Mouse (Mus musculus): ENCODE data around the gene Arhgap17. TPM values are rescaled to one million over a fixed set of nuclear protein-coding genes. Genes with fewer than 3 reads are reported as not detected.

Arhgap17 gene
- total and polyA plus RNA-seq, 2 experiments from 2014 or later = 5.4 to 8.1 TPM

GRCm38 (mm10) chr7:123396900-123397299, 27.2 kb upstream of the Arhgap17 start:
- H3K4me2 ChIP-seq (ENCODE audit: low read depth) = no peak overlapping the region
- DNase-seq (no peak), ATAC-seq (no peak)
- no peak for TF ChIP-seq CTCF (IDR thresholded peaks at IDR 0.05; ENCODE audit: low read depth)
- H3K27ac ChIP-seq (ENCODE audit: low read depth, low read length) = no peak overlapping the region
- H3K27me3 ChIP-seq (ENCODE audit: insufficient read depth, low read length) = no peaks in the 10 kb centered on the region
- peaks cover 10% of the 10 kb centered on the region for H3K36me3 ChIP-seq (ENCODE audit: insufficient read depth)
- no peak overlapping the region for H3K4me3 ChIP-seq (ENCODE audit: low read depth, low read length)
- H3K4me1 ChIP-seq (ENCODE audit: insufficient read depth) = no peaks in the 10 kb centered on the region
- no peak overlapping the region for H3K9ac ChIP-seq
- 86% methylated on average over 5 of the region's 5 CpGs for WGBS
- H3K9me3 ChIP-seq (ENCODE audit: low read length) = no peaks in the 10 kb centered on the region

- DNase-seq (no peak), ATAC-seq (no peak)
- H3K36me3 ChIP-seq (ENCODE audit: insufficient read depth) = peaks cover 12% of the 10 kb centered on the region
- H3K4me2 ChIP-seq (ENCODE audit: low read depth) = no peak overlapping the region
- no peak for TF ChIP-seq CTCF (IDR thresholded peaks at IDR 0.05; ENCODE audit: low read depth)
- H3K9ac ChIP-seq = no peak overlapping the region
- H3K27ac ChIP-seq (ENCODE audit: low read depth, low read length) = no peak overlapping the region
- no peak overlapping the region for H3K4me3 ChIP-seq (ENCODE audit: low read depth, low read length)
- H3K27me3 ChIP-seq (ENCODE audit: insufficient read depth, low read length) = no peaks in the 10 kb centered on the region
- 93% methylated on average over 6 of the region's 6 CpGs for WGBS
- H3K4me1 ChIP-seq (ENCODE audit: insufficient read depth) = no peaks in the 10 kb centered on the region
- H3K9me3 ChIP-seq (ENCODE audit: low read length) = no peaks in the 10 kb centered on the region
Measured at GRCm38 (mm10) chr7:123394271-123394670, 24.6 kb upstream of the Arhgap17 start.

- Histone ChIP-seq H3K4me1 (ENCODE audit: insufficient read depth) (no peaks in the 10 kb centered on the region), H3K27me3 (ENCODE audit: insufficient read depth, low read length) (no peaks in the 10 kb centered on the region), H3K9ac (no peak overlapping the region), H3K9me3 (ENCODE audit: low read length) (no peaks in the 10 kb centered on the region), H3K4me3 (ENCODE audit: low read depth, low read length) (no peak overlapping the region), H3K4me2 (ENCODE audit: low read depth) (no peak overlapping the region), H3K27ac (ENCODE audit: low read depth, low read length) (no peak overlapping the region), H3K36me3 (ENCODE audit: insufficient read depth) (peaks cover 35% of the 10 kb centered on the region)
- WGBS = 90% methylated on average over 6 of the region's 6 CpGs
- TF ChIP-seq CTCF (IDR thresholded peaks at IDR 0.05; ENCODE audit: low read depth) = no peak
- no peak for ATAC-seq
- no peak for DNase-seq
Measured at GRCm38 (mm10) chr7:123389686-123390280, 20.1 kb upstream of the Arhgap17 start.

GRCm38 (mm10) chr7:123385693-123386407, 16.1 kb upstream of the Arhgap17 start:
- peaks cover 29% of the 10 kb centered on the region for H3K36me3 ChIP-seq (ENCODE audit: insufficient read depth)
- DNase-seq (no peak), ATAC-seq (no peak)
- H3K9me3 ChIP-seq (ENCODE audit: low read length) = no peaks in the 10 kb centered on the region
- no peaks in the 10 kb centered on the region for H3K27me3 ChIP-seq (ENCODE audit: insufficient read depth, low read length)
- no peak overlapping the region for H3K4me3 ChIP-seq (ENCODE audit: low read depth, low read length)
- no peak for TF ChIP-seq CTCF (IDR thresholded peaks at IDR 0.05; ENCODE audit: low read depth)
- no peak overlapping the region for H3K4me2 ChIP-seq (ENCODE audit: low read depth)
- WGBS = 86% methylated on average over 11 of the region's 11 CpGs
- H3K4me1 ChIP-seq (ENCODE audit: insufficient read depth) = no peaks in the 10 kb centered on the region
- H3K9ac ChIP-seq = no peak overlapping the region
- H3K27ac ChIP-seq (ENCODE audit: low read depth, low read length) = no peak overlapping the region

GRCm38 (mm10) chr7:123377443-123378400, 8.0 kb upstream of the Arhgap17 start:
- H3K27me3 ChIP-seq (ENCODE audit: insufficient read depth, low read length) = no peaks in the 10 kb centered on the region
- 4% methylated on average over 41 of the region's 41 CpGs for WGBS
- ATAC-seq = peak; percentile 100
- H3K9ac ChIP-seq = peak overlapping the region; percentile 76
- H3K27ac ChIP-seq (ENCODE audit: low read depth, low read length) = peak overlapping the region; percentile 87
- no peaks in the 10 kb centered on the region for H3K9me3 ChIP-seq (ENCODE audit: low read length)
- H3K4me2 ChIP-seq (ENCODE audit: low read depth) = peak overlapping the region; percentile 88
- no peak; the same call in 1 of the 2 replicates for TF ChIP-seq CTCF (IDR thresholded peaks at IDR 0.05; ENCODE audit: low read depth)
- peak; percentile 95 for DNase-seq
- H3K4me1 ChIP-seq (ENCODE audit: insufficient read depth) = peaks cover 9% of the 10 kb centered on the region; the same call in 1 of the 2 replicates
- H3K4me3 ChIP-seq (ENCODE audit: low read depth, low read length) = peak overlapping the region; percentile 96
- no peaks in the 10 kb centered on the region for H3K36me3 ChIP-seq (ENCODE audit: insufficient read depth)

GRCm38 (mm10) chr7:123371501-123371900, 1.8 kb upstream of the Arhgap17 start:
- Histone ChIP-seq H3K36me3 (ENCODE audit: insufficient read depth) (no peaks in the 10 kb centered on the region), H3K4me3 (ENCODE audit: low read depth, low read length) (no peak overlapping the region), H3K27ac (ENCODE audit: low read depth, low read length) (no peak overlapping the region), H3K4me2 (ENCODE audit: low read depth) (no peak overlapping the region), H3K9me3 (ENCODE audit: low read length) (no peaks in the 10 kb centered on the region), H3K9ac (no peak overlapping the region), H3K4me1 (ENCODE audit: insufficient read depth) (peaks cover 8% of the 10 kb centered on the region; the same call in 1 of the 2 replicates), H3K27me3 (ENCODE audit: insufficient read depth, low read length) (no peaks in the 10 kb centered on the region)
- ATAC-seq (no peak), DNase-seq (no peak)
- 62% methylated on average over 3 of the region's 3 CpGs for WGBS
- TF ChIP-seq CTCF (IDR thresholded peaks at IDR 0.05; ENCODE audit: low read depth) = peak; percentile 43

Data from forebrain, postnatal 0 days (tissue).